10 mouse cellular contexts compared by ENCODE assay signal in genomic region chr11:89000527-89000819, GRCm38 (mm10). TPM values are rescaled to one million over a fixed set of nuclear protein-coding genes. Genes with fewer than 3 reads are reported as not detected.
A peak's percentile ranks its signal among the peaks of the same experiment; 100 is the strongest.
DNase-seq lines count a peak whose midpoint lies in the region; ATAC-seq and TF ChIP-seq lines count a peak whose summit lies in the region.
"Had no signal": no experiment of that assay in that cellular context is flagged by ENCODE, and none has a peak within 500 bp of the region (broad histone marks: within the 10 kb centered on the region; RNA-seq: fewer than 3 reads in every experiment).

No protein-coding gene starts in this region.

- H3K4me3 ChIP-seq in heart, embryonic 12.5 days = peak overlapping the region; percentile 78
- H3K4me3 ChIP-seq in spleen, adult 2 months (ENCODE audit: extremely low read depth, insufficient read depth, insufficient read length) = peak overlapping the region; percentile 91
- H3K4me3 ChIP-seq in intestine, postnatal 0 days (ENCODE audit: low read depth, low read length) = peak overlapping the region; percentile 85
- peak overlapping the region; percentile 61 for H3K4me3 ChIP-seq in stomach, postnatal 0 days (ENCODE audit: low read depth, low read length)

- H3K4me2 ChIP-seq in heart, embryonic 12.5 days = peak overlapping the region; percentile 84
- H3K4me2 ChIP-seq in intestine, postnatal 0 days (replicated peaks; ENCODE audit: low read depth) = peak overlapping the region; percentile 79
- H3K4me2 ChIP-seq in stomach, postnatal 0 days (replicated peaks; ENCODE audit: low read depth) = peak overlapping the region; percentile 77

- intact Hi-C loops in heart, postnatal 25 days (cut with DNase I) = loop anchor here (2.0 kb wide), 1 partner anchor 58 kb away; no protein-coding TSS in a partner anchor
- intact Hi-C loops in left cerebral cortex, postnatal 14 days (cut with DNase I) = no loop called here

- no peak for TF ChIP-seq POLR2A in spleen, adult 2 months (IDR thresholded peaks at IDR 0.05; ENCODE audit: low read depth, low read length)

- TF ChIP-seq EP300 in stomach, postnatal 0 days (optimal IDR thresholded peaks at IDR 0.05) = no peak

- no peak for DNase-seq in heart, postnatal 25 days (ENCODE audit: low spot score)
- DNase-seq in spleen, adult 2 months (ENCODE audit: low read depth in 1 of 2, low spot score in 2 of 2) = no peak
- no peak for DNase-seq in spleen, postnatal 36 days (ENCODE audit: low spot score in 2 of 2)
- no peak for DNase-seq in stomach, postnatal 0 days (ENCODE audit: low spot score)
- DNase-seq in left cerebral cortex, postnatal 14 days (ENCODE audit: low spot score in 2 of 2) = no peak
- DNase-seq in embryo, embryonic 10 days (ENCODE audit: low spot score) = no peak

- H3K9ac ChIP-seq in heart, embryonic 12.5 days = peak overlapping the region; percentile 87
- peak overlapping the region; percentile 85 for H3K9ac ChIP-seq in intestine, postnatal 0 days (ENCODE audit: low read depth, low read length)
- peak overlapping the region; percentile 84 for H3K9ac ChIP-seq in stomach, postnatal 0 days (ENCODE audit: low read length)

- H3K36me3 ChIP-seq in heart, embryonic 12.5 days = peaks cover 9% of the 10 kb centered on the region
- peaks cover 9% of the 10 kb centered on the region for H3K36me3 ChIP-seq in spleen, adult 2 months (ENCODE audit: control insufficient read depth, insufficient read depth, low read length)
- H3K36me3 ChIP-seq in intestine, postnatal 0 days (ENCODE audit: control insufficient read depth, insufficient read depth) = peaks cover 14% of the 10 kb centered on the region
- no peaks in the 10 kb centered on the region for H3K36me3 ChIP-seq in stomach, postnatal 0 days (ENCODE audit: control insufficient read depth, insufficient read depth, low read length)

- no peak for ATAC-seq in heart, embryonic 12.5 days (ENCODE audit: insufficient number of reproducible peaks, low FRiP score)
- no peak for ATAC-seq in intestine, postnatal 0 days
- ATAC-seq in stomach, postnatal 0 days (ENCODE audit: low FRiP score, low TSS enrichment) = no peak

- peaks cover 35% of the 10 kb centered on the region for H3K4me1 ChIP-seq in heart, embryonic 12.5 days (replicated peaks)
- peaks cover 29% of the 10 kb centered on the region; the same call in 1 of the 2 replicates for H3K4me1 ChIP-seq in spleen, adult 2 months (ENCODE audit: control insufficient read depth, insufficient read depth, insufficient read length)
- H3K4me1 ChIP-seq in intestine, postnatal 0 days (replicated peaks; ENCODE audit: control insufficient read depth, insufficient read depth, low read length) = peaks cover 2% of the 10 kb centered on the region
- peaks cover 5% of the 10 kb centered on the region; the same call in 1 of the 2 replicates for H3K4me1 ChIP-seq in stomach, postnatal 0 days (replicated peaks; ENCODE audit: control insufficient read depth, insufficient read depth)

- no peaks in the 10 kb centered on the region for H3K27me3 ChIP-seq in heart, embryonic 12.5 days (replicated peaks)
- H3K27me3 ChIP-seq in spleen, adult 2 months (ENCODE audit: control insufficient read depth, insufficient read depth, low read length) = no peaks in the 10 kb centered on the region
- no peaks in the 10 kb centered on the region for H3K27me3 ChIP-seq in intestine, postnatal 0 days (replicated peaks; ENCODE audit: control insufficient read depth, insufficient read depth, low read length)
- no peaks in the 10 kb centered on the region for H3K27me3 ChIP-seq in stomach, postnatal 0 days (ENCODE audit: control insufficient read depth, insufficient read depth, low read length)

- no peak for TF ChIP-seq CTCF in spleen, adult 2 months (IDR thresholded peaks at IDR 0.05; ENCODE audit: extremely low read depth, insufficient read depth, insufficient read length, insufficient replicate concordance)
- TF ChIP-seq CTCF in intestine, postnatal 0 days (IDR thresholded peaks at IDR 0.05; ENCODE audit: low read depth) = no peak
- TF ChIP-seq CTCF in stomach, postnatal 0 days (IDR thresholded peaks at IDR 0.05; ENCODE audit: low read depth) = no peak

- H3K9me3 ChIP-seq in heart, embryonic 12.5 days (replicated peaks) = no peaks in the 10 kb centered on the region
- H3K9me3 ChIP-seq in intestine, postnatal 0 days (ENCODE audit: control insufficient read depth) = no peaks in the 10 kb centered on the region
- no peaks in the 10 kb centered on the region for H3K9me3 ChIP-seq in stomach, postnatal 0 days (ENCODE audit: control insufficient read depth, low read length)

- H3K27ac ChIP-seq in heart, embryonic 12.5 days (ENCODE audit: poor library complexity, severe bottlenecking) = 0 out of 2 replicates have a peak overlapping the region, but pooled peaks have one; percentile 34
- H3K27ac ChIP-seq in spleen, adult 2 months (ENCODE audit: insufficient read depth, low read length) = peak overlapping the region; percentile 94; the same call in 1 of the 2 replicates
- H3K27ac ChIP-seq in intestine, postnatal 0 days (ENCODE audit: low read depth, low read length) = peak overlapping the region; percentile 92; the same call in 1 of the 2 replicates
- H3K27ac ChIP-seq in stomach, postnatal 0 days (replicated peaks) = peak overlapping the region; percentile 79

RNA-seq across cellular contexts. Expression of gene Trim25, which starts 1.3 kb away (rescaled TPM):
- polyA plus RNA-seq in heart, embryonic 12.5 days (2016; fragmentation: Nextera tagmentation; extraction: Ambion mirVana) = 15.2 and 15.3 TPM in 2 replicates
- 10 to 100 TPM; 20.5 to 22.7 TPM for total RNA-seq in heart, postnatal 25 days (2021)
- polyA plus RNA-seq in spleen, adult 2 months (2012; rRNA removed) = 41.5 and 67.0 TPM in 2 replicates
- polyA plus RNA-seq in intestine, postnatal 0 days (2015; fragmentation: Nextera tagmentation; extraction: Ambion mirVana) = 24.2 and 26.2 TPM in 2 replicates
- polyA plus RNA-seq in stomach, postnatal 0 days (2015; fragmentation: Nextera tagmentation; extraction: Ambion mirVana) = 28.3 and 29.5 TPM in 2 replicates
- 1 to 10 TPM; 3.2 to 4.8 TPM for total RNA-seq in left cerebral cortex, postnatal 14 days (2021)

RNA-seq across cellular contexts. Expression of gene Coil, which starts 30.4 kb away (rescaled TPM):
- polyA plus RNA-seq in heart, embryonic 12.5 days (2016; fragmentation: Nextera tagmentation; extraction: Ambion mirVana) = 15.5 and 16.1 TPM in 2 replicates
- 1 to 10 TPM; 4.6 to 4.9 TPM for total RNA-seq in heart, postnatal 25 days (2021)
- polyA plus RNA-seq in spleen, adult 2 months (2012; rRNA removed) = 3.9 and 4.0 TPM in 2 replicates
- polyA plus RNA-seq in intestine, postnatal 0 days (2015; fragmentation: Nextera tagmentation; extraction: Ambion mirVana) = 4.1 and 4.6 TPM in 2 replicates
- polyA plus RNA-seq in stomach, postnatal 0 days (2015; fragmentation: Nextera tagmentation; extraction: Ambion mirVana) = 5.9 and 6.2 TPM in 2 replicates
- total RNA-seq in left cerebral cortex, postnatal 14 days (2021) = 10 to 100 TPM; 20.4 to 20.9 TPM

RNA-seq across cellular contexts. Expression of gene Elobl, which starts 33.7 kb away (rescaled TPM):
- polyA plus RNA-seq in heart, embryonic 12.5 days (2016; fragmentation: Nextera tagmentation; extraction: Ambion mirVana) = not detected in 2 replicates
- total RNA-seq in heart, postnatal 25 days (2021) = not detected
- 0.31 and 0.75 TPM in 2 replicates for polyA plus RNA-seq in spleen, adult 2 months (2012; rRNA removed)
- polyA plus RNA-seq in intestine, postnatal 0 days (2015; fragmentation: Nextera tagmentation; extraction: Ambion mirVana) = not detected in 2 replicates
- polyA plus RNA-seq in stomach, postnatal 0 days (2015; fragmentation: Nextera tagmentation; extraction: Ambion mirVana) = not detected in 2 replicates
- not detected for total RNA-seq in left cerebral cortex, postnatal 14 days (2021)
- polyA plus RNA-seq: embryonic facial prominence, embryonic 11.5 days; neural tube, embryonic 14.5 days had no signal

RNA-seq across cellular contexts. Expression of gene Scpep1, which starts 45.2 kb away (rescaled TPM):
- polyA plus RNA-seq in heart, embryonic 12.5 days (2016; fragmentation: Nextera tagmentation; extraction: Ambion mirVana) = 47.2 and 47.5 TPM in 2 replicates
- 10 to 100 TPM; 16.8 to 20.3 TPM for total RNA-seq in heart, postnatal 25 days (2021)
- polyA plus RNA-seq in spleen, adult 2 months (2012; rRNA removed) = 15.3 and 17.4 TPM in 2 replicates
- 191 and 210 TPM in 2 replicates for polyA plus RNA-seq in intestine, postnatal 0 days (2015; fragmentation: Nextera tagmentation; extraction: Ambion mirVana)
- 67.2 and 67.8 TPM in 2 replicates for polyA plus RNA-seq in stomach, postnatal 0 days (2015; fragmentation: Nextera tagmentation; extraction: Ambion mirVana)
- total RNA-seq in left cerebral cortex, postnatal 14 days (2021) = 10 to 100 TPM; 19.8 to 19.9 TPM

Comparison
In these comparisons a context has a peak if more than half of its experiments do, and no peak if none do; other contexts are left out.
1. H3K27ac ChIP-seq: peak in every context shown above with its lines; median percentile 94 in spleen, adult 2 months; 92 in intestine, postnatal 0 days; 79 in stomach, postnatal 0 days; 34 in heart, embryonic 12.5 days.